Mouse (Mus musculus) myocyte (in vitro differentiated cells): ENCODE results near the gene Abcb10. TPM values are rescaled to one million over a fixed set of nuclear protein-coding genes. Genes with fewer than 3 reads are reported as not detected.

ENCODE experiments used
- H3K27me3 ChIP-seq: one replicate; pipeline ENCODE4 v1.6.1; 2011; ENCODE audit not compliant: control insufficient read depth, insufficient read depth, insufficient read length
- H3K36me3 ChIP-seq: one replicate; pipeline ENCODE4 v1.6.1; 2011; ENCODE audit not compliant: control insufficient read depth, insufficient read depth
- H3K4me2 ChIP-seq: one replicate; pipeline ENCODE4 v1.6.1; 2011; ENCODE audit warnings: low read depth, control low read depth
- H3K4me3 ChIP-seq: one replicate; pipeline ENCODE4 v1.5.1; 2011; ENCODE audit warnings: mild to moderate bottlenecking, control low read depth, moderate library complexity
- H3K79me2 ChIP-seq: one replicate; pipeline ENCODE4 v1.6.1; 2011; ENCODE audit not compliant: control insufficient read depth, insufficient read depth
- H3ac ChIP-seq: one replicate; pipeline ENCODE4 v1.6.1; 2011; ENCODE audit not compliant: control insufficient read depth, insufficient read length
- CEBPB ChIP-seq: IDR thresholded peaks from 2 replicates; pipeline ENCODE4 v1.6.1; 2011; ENCODE audit warnings: mild to moderate bottlenecking, moderate library complexity; ENCODE audit not compliant: poor library complexity, insufficient read depth, severe bottlenecking
- E2F4 ChIP-seq: IDR thresholded peaks from one replicate; pipeline ENCODE4 v1.6.1; 2011; ENCODE audit warnings: mild to moderate bottlenecking, control low read depth, moderate library complexity; ENCODE audit not compliant: insufficient read depth
- MAX ChIP-seq: IDR thresholded peaks from one replicate; pipeline ENCODE4 v1.6.1; 2011; ENCODE audit warnings: low read depth, mild to moderate bottlenecking, control low read depth
- MYOD1 ChIP-seq, 3 experiments: IDR thresholded peaks; one replicate each; pipeline ENCODE4 v1.6.1; 2011; ENCODE audit warnings: control low read depth in 2 of 3, low read depth in 2 of 3, mild to moderate bottlenecking in 2 of 3, moderate library complexity in 1 of 3; ENCODE audit not compliant: insufficient read length in 2 of 3, control insufficient read depth in 1 of 3
- MYOG ChIP-seq, 3 experiments: IDR thresholded peaks; one replicate each; pipeline ENCODE4 v1.6.1; 2011; ENCODE audit warnings: control low read depth in 2 of 3, low read depth in 2 of 3, mild to moderate bottlenecking in 2 of 3; ENCODE audit not compliant: insufficient read length in 2 of 3, control insufficient read depth in 1 of 3, insufficient read depth in 1 of 3
- POLR2A ChIP-seq: IDR thresholded peaks from one replicate; pipeline ENCODE4 v1.6.1; 2011; ENCODE audit warnings: low read depth, mild to moderate bottlenecking, control low read depth, moderate library complexity; ENCODE audit not compliant: insufficient read length
- POLR2AphosphoS2 ChIP-seq: IDR thresholded peaks from one replicate; pipeline ENCODE4 v1.6.1; 2011; ENCODE audit warnings: low read depth, control low read depth; ENCODE audit not compliant: insufficient read length
- REST ChIP-seq: IDR thresholded peaks from one replicate; pipeline ENCODE4 v1.6.1; 2011; ENCODE audit warnings: mild to moderate bottlenecking, control low read depth, moderate library complexity; ENCODE audit not compliant: insufficient read depth, insufficient read length
- SRF ChIP-seq: IDR thresholded peaks from one replicate; pipeline ENCODE4 v1.6.1; 2011; ENCODE audit warnings: low read depth; ENCODE audit not compliant: control insufficient read depth, insufficient read length
- TCF12 ChIP-seq: IDR thresholded peaks from one replicate; pipeline ENCODE4 v1.6.1; 2011; ENCODE audit warnings: mild to moderate bottlenecking, control low read depth; ENCODE audit not compliant: poor library complexity, insufficient read depth, severe bottlenecking
- TCF3 ChIP-seq: IDR thresholded peaks from one replicate; pipeline ENCODE4 v1.6.1; 2011; ENCODE audit warnings: low read depth, control low read depth; ENCODE audit not compliant: insufficient read length
- USF1 ChIP-seq: IDR thresholded peaks from one replicate; pipeline ENCODE4 v1.6.1; 2011; ENCODE audit warnings: low read depth, mild to moderate bottlenecking, control low read depth, moderate library complexity
- polyA plus RNA-seq: library from polyadenylated mRNA; unstranded; fragments of >200 nt; fragmentation: generic; extraction: Trizol; gene quantifications from one replicate; pipeline ENCODE4 v1.2.1, GENCODE M21; 2012; ENCODE audit warnings: missing spikeins

Abcb10 gene
- polyA plus RNA-seq, 1 experiment: 11.0 TPM

DNA sequence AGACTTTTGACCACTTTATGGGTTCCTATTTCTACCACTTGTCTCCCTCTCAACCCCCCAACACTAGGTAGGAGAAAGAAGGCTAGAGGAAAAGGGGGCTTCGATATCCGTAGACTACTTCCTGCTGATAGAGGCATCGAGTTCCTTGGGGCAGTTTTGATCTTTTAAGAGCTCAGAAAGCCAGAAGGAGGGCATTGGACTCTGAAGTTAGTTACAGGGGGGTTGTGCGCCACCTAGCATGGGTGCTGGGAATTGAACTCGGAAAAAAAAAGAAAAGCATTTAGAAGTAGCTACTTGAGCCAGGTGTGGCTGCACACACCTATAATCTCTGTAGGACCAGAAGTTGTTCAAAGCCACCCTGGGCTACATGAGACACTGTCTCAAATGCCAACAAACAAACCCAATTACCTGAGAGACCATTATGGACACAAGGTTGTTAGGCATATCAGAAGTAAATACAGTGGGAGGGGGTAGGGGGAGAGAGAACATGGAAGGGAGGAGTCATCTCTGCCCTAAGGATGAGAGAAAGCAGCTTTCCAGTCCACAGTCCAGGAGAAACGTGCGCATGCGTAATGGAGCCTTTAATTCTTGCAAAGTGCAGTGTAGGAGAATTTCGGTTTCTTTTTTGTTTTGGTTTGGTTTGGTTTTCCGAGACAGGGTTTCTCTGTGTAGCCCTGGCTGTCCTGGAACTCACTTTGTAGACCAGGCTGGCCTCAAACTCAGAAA lies 32.7 kb downstream of the Abcb10 start:
- H3K79me2 ChIP-seq: peaks cover 18% of the 10 kb centered on the region
- peak overlapping the region; percentile 87 for H3K4me3 ChIP-seq
- TF ChIP-seq CEBPB (no peak), USF1 (no peak), TCF3 (no peak), MYOG (IDR thresholded peaks at IDR 0.05; ENCODE audit: control insufficient read depth in 1 of 3, insufficient read depth in 1 of 3, insufficient read length in 2 of 3, low read depth in 2 of 3) (no peak), TCF12 (no peak), MAX (no peak), POLR2AphosphoS2 (no peak), MYOD1 (IDR thresholded peaks at IDR 0.05; ENCODE audit: control insufficient read depth in 1 of 3, insufficient read length in 2 of 3, low read depth in 2 of 3) (no peak), POLR2A (no peak), SRF (no peak), E2F4 (no peak), REST (no peak)
- peak overlapping the region; percentile 14 for H3ac ChIP-seq
- peaks cover 4% of the 10 kb centered on the region for H3K36me3 ChIP-seq
- peak overlapping the region; percentile 99 for H3K4me2 ChIP-seq
- no peaks in the 10 kb centered on the region for H3K27me3 ChIP-seq

DNA sequence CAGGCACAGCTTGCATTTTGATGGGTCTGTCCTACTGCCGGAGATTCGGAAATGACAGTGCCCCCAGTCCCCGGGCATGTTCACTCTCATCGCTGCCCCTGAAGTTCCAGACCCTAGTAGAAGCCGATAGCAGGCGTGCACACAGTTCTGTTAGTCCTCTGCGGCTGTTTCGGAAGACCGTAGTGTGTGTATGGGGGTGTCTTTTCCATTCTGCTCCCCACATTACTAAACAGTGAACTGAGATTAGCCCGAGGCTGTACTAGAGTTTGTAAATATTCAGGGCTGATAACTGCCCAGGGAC lies 33.3 kb downstream of the Abcb10 start:
- H3K36me3 ChIP-seq: peaks cover 4% of the 10 kb centered on the region
- TF ChIP-seq SRF (no peak), POLR2A (no peak), MAX (no peak), CEBPB (no peak), USF1 (no peak), MYOD1 (IDR thresholded peaks at IDR 0.05; ENCODE audit: control insufficient read depth in 1 of 3, insufficient read length in 2 of 3, low read depth in 2 of 3) (no peak), E2F4 (no peak), REST (no peak), MYOG (IDR thresholded peaks at IDR 0.05; ENCODE audit: control insufficient read depth in 1 of 3, insufficient read depth in 1 of 3, insufficient read length in 2 of 3, low read depth in 2 of 3) (no peak), POLR2AphosphoS2 (no peak), TCF3 (no peak), TCF12 (no peak)
- H3K79me2 ChIP-seq: peaks cover 18% of the 10 kb centered on the region
- H3ac ChIP-seq: peak overlapping the region; percentile 14
- H3K27me3 ChIP-seq: no peaks in the 10 kb centered on the region
- H3K4me2 ChIP-seq: peak overlapping the region; percentile 99
- H3K4me3 ChIP-seq: peak overlapping the region; percentile 87

DNA sequence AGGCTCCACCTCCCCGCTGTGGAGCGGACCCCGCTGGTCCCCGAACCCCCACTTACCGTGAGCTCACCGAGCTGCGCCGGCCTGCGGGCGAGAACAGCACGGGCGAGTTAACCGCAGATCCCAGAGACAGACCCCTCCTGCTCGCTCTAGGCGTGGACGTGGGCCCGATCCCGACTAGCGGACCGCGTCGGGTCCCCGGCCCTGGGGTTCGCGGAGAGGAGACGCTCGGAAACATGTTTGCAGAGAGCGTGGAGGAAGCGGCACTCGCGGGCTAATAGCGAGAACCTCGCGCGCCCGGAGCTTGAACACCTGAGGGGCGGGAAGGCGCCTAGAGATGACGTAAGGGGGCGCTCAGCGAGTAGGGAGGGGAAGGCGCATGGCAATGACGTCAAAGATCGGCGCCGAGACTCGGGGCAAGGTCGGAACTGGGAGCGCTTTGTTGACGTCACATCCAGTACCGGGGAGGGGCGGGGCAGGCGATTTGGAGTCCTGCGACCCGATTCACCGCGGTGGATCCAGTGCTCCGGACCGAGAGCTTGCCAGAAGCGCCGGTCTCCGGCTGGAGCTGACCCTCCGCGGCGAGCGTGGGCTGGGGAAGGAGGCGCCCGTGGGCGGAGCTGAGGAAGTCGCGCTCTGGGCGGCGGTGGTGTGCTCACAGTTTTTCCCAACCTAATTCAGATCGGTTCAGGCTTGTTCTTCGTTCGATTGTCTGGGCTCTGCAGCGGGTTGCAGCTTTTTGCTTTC lies 33.8 kb downstream of the Abcb10 start, which contains the start of gene Nup133:
TSS of gene Nup133 (minus strand) at position 324 of the 744 bp plus-strand sequence.
- Histone ChIP-seq H3K27me3 (no peaks in the 10 kb centered on the region), H3ac (peak within 1 kb of the TSS; percentile 14), H3K36me3 (peaks cover 5% of the 10 kb centered on the region), H3K79me2 (peaks cover 18% of the 10 kb centered on the region), H3K4me3 (peak within 1 kb of the TSS; percentile 87), H3K4me2 (peak within 1 kb of the TSS; percentile 99)
- TF ChIP-seq POLR2AphosphoS2: peak; percentile 71
- TF ChIP-seq E2F4: peak; percentile 96
- peak; percentile 72 for TF ChIP-seq POLR2A
- no peak for TF ChIP-seq MYOD1 (IDR thresholded peaks at IDR 0.05; ENCODE audit: control insufficient read depth in 1 of 3, insufficient read length in 2 of 3, low read depth in 2 of 3)
- peak in 2 of 3 experiments; percentile 1 to 13 for TF ChIP-seq MYOG (IDR thresholded peaks at IDR 0.05; ENCODE audit: control insufficient read depth in 1 of 3, insufficient read depth in 1 of 3, insufficient read length in 2 of 3, low read depth in 2 of 3)
- peak; percentile 96 for TF ChIP-seq SRF

- no peaks in the 10 kb centered on the region for H3K27me3 ChIP-seq
- H3K36me3 ChIP-seq: peaks cover 37% of the 10 kb centered on the region
- no peaks in the 10 kb centered on the region for H3K79me2 ChIP-seq
- TF ChIP-seq E2F4 (no peak), TCF12 (no peak), MYOG (IDR thresholded peaks at IDR 0.05; ENCODE audit: control insufficient read depth in 1 of 3, insufficient read depth in 1 of 3, insufficient read length in 2 of 3, low read depth in 2 of 3) (no peak), TCF3 (no peak), POLR2A (no peak), USF1 (no peak), MAX (no peak), CEBPB (no peak), SRF (no peak)
- no peak overlapping the region for H3K4me2 ChIP-seq
- H3K4me3 ChIP-seq: no peak overlapping the region
- no peak overlapping the region for H3ac ChIP-seq
These were observed 53.9 kb downstream of the Abcb10 start for GRCm38 (mm10) chr8:123929026-123929425.

- H3K4me2 ChIP-seq: no peak overlapping the region
- peaks cover 26% of the 10 kb centered on the region for H3K36me3 ChIP-seq
- no peaks in the 10 kb centered on the region for H3K27me3 ChIP-seq
- no peaks in the 10 kb centered on the region for H3K79me2 ChIP-seq
- H3ac ChIP-seq: no peak overlapping the region
- H3K4me3 ChIP-seq: no peak overlapping the region
- no peak for TF ChIP-seq MYOG (IDR thresholded peaks at IDR 0.05; ENCODE audit: control insufficient read depth in 1 of 3, insufficient read depth in 1 of 3, insufficient read length in 2 of 3, low read depth in 2 of 3)
- no peak for TF ChIP-seq SRF
- no peak for TF ChIP-seq MAX
- no peak for TF ChIP-seq USF1
- no peak for TF ChIP-seq TCF12
- no peak for TF ChIP-seq POLR2AphosphoS2
- TF ChIP-seq POLR2A: no peak
- TF ChIP-seq E2F4: no peak
- no peak for TF ChIP-seq REST
- no peak for TF ChIP-seq MYOD1 (IDR thresholded peaks at IDR 0.05; ENCODE audit: control insufficient read depth in 1 of 3, insufficient read length in 2 of 3, low read depth in 2 of 3)
- TF ChIP-seq CEBPB: no peak
- TF ChIP-seq TCF3: no peak
These were observed 57.3 kb downstream of the Abcb10 start for GRCm38 (mm10) chr8:123925671-123926070.
